In the genomic region with DNA sequence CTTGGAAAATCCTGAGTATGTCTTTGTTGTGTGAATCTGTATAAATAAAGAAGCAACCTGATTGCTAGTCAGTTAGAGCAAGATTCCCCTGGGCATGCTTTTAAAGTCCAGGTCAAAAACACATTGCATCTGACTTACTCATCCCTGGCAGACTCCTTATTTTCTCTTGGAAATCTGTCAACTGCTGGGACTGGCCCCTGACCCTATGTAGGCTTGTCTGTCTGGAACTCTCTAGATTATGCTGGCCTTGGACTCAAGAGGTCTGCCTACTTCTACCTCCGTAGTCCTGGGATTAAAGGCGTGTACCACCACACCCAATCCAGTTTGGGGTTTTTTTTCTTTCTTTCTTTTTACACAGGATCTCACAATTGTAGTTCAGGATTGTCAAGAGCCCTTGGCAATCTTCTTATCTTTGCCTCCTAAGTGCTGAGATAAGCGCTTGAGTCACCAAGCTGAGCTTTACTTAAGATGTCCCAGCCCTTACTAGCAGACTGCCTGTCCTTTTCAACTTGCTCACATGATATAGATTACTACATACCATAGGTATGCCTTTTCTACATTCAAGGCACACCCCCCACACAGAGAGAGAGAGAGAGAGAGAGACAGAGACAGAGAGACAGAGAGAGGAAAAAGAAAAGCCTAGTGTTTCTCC, we compare ENCODE assay signal across 16 mouse cellular contexts. TPM values are rescaled to one million over a fixed set of nuclear protein-coding genes. Genes with fewer than 3 reads are reported as not detected.
A peak's percentile ranks its signal among the peaks of the same experiment; 100 is the strongest.
DNase-seq lines count a peak whose midpoint lies in the region; ATAC-seq lines count a peak whose summit lies in the region.
"Had no signal": no experiment of that assay in that cellular context is flagged by ENCODE, and none has a peak within 500 bp of the region (broad histone marks: within the 10 kb centered on the region; RNA-seq: fewer than 3 reads in every experiment).

No protein-coding gene starts in this region.

- no peak overlapping the region for H3K4me2 ChIP-seq in intestine, embryonic 15.5 days (replicated peaks)
- no peak overlapping the region for H3K4me2 ChIP-seq in midbrain, embryonic 13.5 days (replicated peaks)
- H3K4me2 ChIP-seq: liver, embryonic 15.5 days; neural tube, embryonic 13.5 days had no signal

- no peaks in the 10 kb centered on the region for H3K9me3 ChIP-seq in intestine, embryonic 15.5 days
- H3K9me3 ChIP-seq in midbrain, embryonic 13.5 days = no peaks in the 10 kb centered on the region
- H3K9me3 ChIP-seq: liver, embryonic 15.5 days; neural tube, embryonic 13.5 days had no signal

- intact Hi-C loops in gastrocnemius, postnatal 36 days (cut with DNase I) = no loop called here

- peak; percentile 40 to 71 for DNase-seq in adrenal gland, adult (ENCODE audit: inconsistent age in 2 of 2, low spot score in 1 of 2)
- DNase-seq in adrenal gland, postnatal 36 days = no peak
- DNase-seq in kidney, adult 11 months = peak; percentile 34
- no peak for DNase-seq in kidney, postnatal 4 days
- peak; percentile 23 to 27 for DNase-seq in lung, postnatal 4 days
- no peak for DNase-seq in gastrocnemius, postnatal 36 days
- DNase-seq: cerebellum, adult 2 months; kidney, adult 18-20 months; layer of hippocampus, postnatal 36 days; retina, postnatal 1 day; thymus, adult 2 months had no signal

- 0 out of 2 replicates have a peak overlapping the region, but pooled peaks have one; percentile 27 for H3K27ac ChIP-seq in intestine, embryonic 15.5 days
- no peak overlapping the region for H3K27ac ChIP-seq in midbrain, embryonic 13.5 days
- H3K27ac ChIP-seq: liver, embryonic 15.5 days; neural tube, embryonic 13.5 days had no signal

- 52% methylated on average over 3 of the region's 3 CpGs for WGBS in intestine, embryonic 15.5 days
- WGBS in midbrain, embryonic 13.5 days = 82% methylated on average over 3 of the region's 3 CpGs

- H3K27me3 ChIP-seq in intestine, embryonic 15.5 days (replicated peaks) = no peaks in the 10 kb centered on the region
- no peaks in the 10 kb centered on the region for H3K27me3 ChIP-seq in midbrain, embryonic 13.5 days
- H3K27me3 ChIP-seq: neural tube, embryonic 13.5 days had no signal

- no peaks in the 10 kb centered on the region for H3K36me3 ChIP-seq in intestine, embryonic 15.5 days
- no peaks in the 10 kb centered on the region for H3K36me3 ChIP-seq in midbrain, embryonic 13.5 days
- H3K36me3 ChIP-seq: liver, embryonic 15.5 days; neural tube, embryonic 13.5 days had no signal

- ATAC-seq in intestine, embryonic 15.5 days = peak; percentile 95
- ATAC-seq in midbrain, embryonic 13.5 days = no peak
- ATAC-seq: midbrain, embryonic 16.5 days had no signal

- no peak overlapping the region for H3K9ac ChIP-seq in intestine, embryonic 15.5 days
- no peak overlapping the region for H3K9ac ChIP-seq in midbrain, embryonic 13.5 days (replicated peaks)
- H3K9ac ChIP-seq: liver, embryonic 15.5 days; neural tube, embryonic 13.5 days had no signal

- H3K4me1 ChIP-seq in intestine, embryonic 15.5 days (replicated peaks) = no peaks in the 10 kb centered on the region
- no peaks in the 10 kb centered on the region for H3K4me1 ChIP-seq in midbrain, embryonic 13.5 days (replicated peaks)
- H3K4me1 ChIP-seq: liver, embryonic 15.5 days; neural tube, embryonic 13.5 days had no signal

- H3K4me3 ChIP-seq in intestine, embryonic 15.5 days (replicated peaks) = no peak overlapping the region
- no peak overlapping the region for H3K4me3 ChIP-seq in midbrain, embryonic 13.5 days (replicated peaks)
- H3K4me3 ChIP-seq: liver, embryonic 15.5 days; neural tube, embryonic 13.5 days had no signal

RNA-seq across cellular contexts. Expression of gene Ypel5, which starts 8.1 kb away (rescaled TPM):
- 10 to 100 TPM; 73.2 to 75.3 TPM for total RNA-seq in adrenal gland, postnatal 36 days (2021)
- 35.5 and 38.9 TPM in 2 replicates for polyA plus RNA-seq in intestine, embryonic 15.5 days (2015; fragmentation: Nextera tagmentation; extraction: Ambion mirVana)
- total RNA-seq in gastrocnemius, postnatal 36 days (2021) = 10 to 100 TPM; 29.2 to 31.6 TPM
- 103 and 109 TPM in 2 replicates for polyA plus RNA-seq in midbrain, embryonic 13.5 days (2015; fragmentation: Nextera tagmentation; extraction: Ambion mirVana)

Comparison
In these comparisons a context has a peak if more than half of its experiments do, and no peak if none do; other contexts are left out.
1. DNase-seq: peak in adrenal gland, adult (2 of 2), kidney, adult 11 months (single experiment) and lung, postnatal 4 days (2 of 2); none in adrenal gland, postnatal 36 days (0 of 2), kidney, postnatal 4 days (0 of 2) and gastrocnemius, postnatal 36 days (0 of 2).